Mouse (Mus musculus): Measurements from ENCODE around the gene Ang5. TPM values are rescaled to one million over a fixed set of nuclear protein-coding genes. Genes with fewer than 3 reads are reported as not detected.
"Not testable (repeated sequence)": the region's sequence is repeated elsewhere in the genome, so short reads cannot be mapped to it uniquely, and the experiment has no call there.

The Ang5 gene
- polyA plus RNA-seq (2015; fragmentation: Nextera tagmentation; extraction: Ambion mirVana), result not detected in 2 replicates

DNA sequence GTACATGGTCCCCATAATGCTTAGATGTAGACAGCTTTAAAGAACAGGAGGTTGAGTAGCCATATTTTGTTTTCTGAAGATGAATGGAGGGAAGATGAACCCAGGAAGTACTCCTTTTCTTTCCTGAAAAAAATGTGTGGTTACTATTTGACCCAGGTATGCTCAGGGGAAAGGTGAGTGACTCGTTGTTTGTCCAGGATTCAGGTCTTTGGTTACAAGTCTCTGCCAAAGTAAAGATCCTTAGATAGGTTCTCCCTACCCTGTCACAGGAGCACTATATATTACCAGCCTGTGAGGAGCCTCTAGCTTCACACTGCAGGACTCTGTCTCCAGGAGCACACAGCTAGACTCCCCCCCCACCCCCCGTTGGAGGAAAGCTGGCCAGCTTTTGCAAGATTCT is at the start of gene Ang5:
TSS of gene Ang5 (plus strand) at position 301 of the 400 bp plus-strand sequence.
- H3K4me1 ChIP-seq (ENCODE audit: control insufficient read depth, insufficient read depth, low read length); H3K36me3 ChIP-seq (ENCODE audit: control insufficient read depth, insufficient read depth, low read length): not testable (repeated sequence)

DNA sequence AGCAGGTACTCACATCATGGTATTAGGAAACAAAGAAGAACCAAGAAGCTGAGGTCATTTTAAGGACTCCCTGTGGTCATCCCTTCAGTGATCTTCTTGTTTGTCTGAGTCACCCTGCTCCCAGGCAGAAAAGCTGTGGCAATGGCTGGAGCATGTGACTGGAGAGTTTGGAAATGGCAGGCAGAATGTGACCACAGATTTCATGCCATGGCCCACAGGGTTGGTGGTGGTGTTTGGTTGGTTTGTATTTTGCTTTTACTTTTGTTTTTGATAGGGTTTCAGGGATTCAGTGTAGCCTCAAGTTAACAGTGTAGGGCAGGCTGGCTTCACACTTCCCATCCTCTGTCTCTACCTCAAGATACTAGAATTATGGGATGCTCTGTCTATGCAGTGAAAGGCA is 38.7 kb upstream of the Ang5 start:
- not testable (repeated sequence) for H3K9ac ChIP-seq (ENCODE audit: low read depth, low read length); ATAC-seq; H3K4me2 ChIP-seq (ENCODE audit: low read length); H3K9me3 ChIP-seq (replicated peaks; ENCODE audit: control insufficient read depth, low read length, poor library complexity, severe bottlenecking); H3K36me3 ChIP-seq (ENCODE audit: control insufficient read depth, insufficient read depth, low read length); H3K4me3 ChIP-seq (ENCODE audit: low read depth, low read length); H3K27me3 ChIP-seq (ENCODE audit: control insufficient read depth, insufficient read depth, low read depth, low read length); H3K4me1 ChIP-seq (ENCODE audit: control insufficient read depth, insufficient read depth, low read length); H3K27ac ChIP-seq (ENCODE audit: low read length)

More for the DNA sequence above, at the start of gene Ang5:
- not testable (repeated sequence) for H3K9ac ChIP-seq (ENCODE audit: low read depth, low read length); H3K4me3 ChIP-seq (ENCODE audit: low read depth, low read length); H3K27me3 ChIP-seq (ENCODE audit: control insufficient read depth, insufficient read depth, low read depth, low read length); H3K4me2 ChIP-seq (ENCODE audit: low read length); H3K9me3 ChIP-seq (replicated peaks; ENCODE audit: control insufficient read depth, low read length, poor library complexity, severe bottlenecking); H3K27ac ChIP-seq (ENCODE audit: low read length); ATAC-seq
- WGBS, result no CpG with 5 or more reads among the region's 2 CpGs

DNA sequence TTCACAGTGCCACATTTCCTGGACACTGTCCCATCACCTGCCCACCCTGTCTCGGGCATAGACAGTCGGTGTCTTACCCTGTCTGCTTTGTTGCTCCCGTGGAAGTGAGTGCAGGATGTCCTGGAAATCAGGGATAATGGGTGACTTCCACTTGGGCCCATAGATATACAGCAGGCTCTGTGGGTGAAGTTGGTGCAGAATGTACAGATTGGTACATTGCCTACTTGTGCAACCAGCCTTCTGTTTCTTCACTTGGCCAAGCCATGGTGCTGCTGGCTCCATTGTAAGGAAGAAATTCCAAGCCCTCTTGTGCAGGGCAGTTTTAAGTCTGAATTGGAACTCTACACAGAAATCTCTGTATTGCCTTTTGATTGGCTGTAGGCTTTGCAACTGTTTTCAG is 33.4 kb upstream of the Ang5 start, which contains the start of gene Ear10:
TSS of gene Ear10 (minus strand) at position 101 of the 400 bp plus-strand sequence.
- 87% methylated on average over 3 of the region's 3 CpGs for WGBS
- H3K4me1 ChIP-seq (ENCODE audit: control insufficient read depth, insufficient read depth, low read length); H3K36me3 ChIP-seq (ENCODE audit: control insufficient read depth, insufficient read depth, low read length); H3K9ac ChIP-seq (ENCODE audit: low read depth, low read length); ATAC-seq; H3K27ac ChIP-seq (ENCODE audit: low read length); H3K9me3 ChIP-seq (replicated peaks; ENCODE audit: control insufficient read depth, low read length, poor library complexity, severe bottlenecking); H3K4me3 ChIP-seq (ENCODE audit: low read depth, low read length); H3K4me2 ChIP-seq (ENCODE audit: low read length); H3K27me3 ChIP-seq (ENCODE audit: control insufficient read depth, insufficient read depth, low read depth, low read length): not testable (repeated sequence)

DNA sequence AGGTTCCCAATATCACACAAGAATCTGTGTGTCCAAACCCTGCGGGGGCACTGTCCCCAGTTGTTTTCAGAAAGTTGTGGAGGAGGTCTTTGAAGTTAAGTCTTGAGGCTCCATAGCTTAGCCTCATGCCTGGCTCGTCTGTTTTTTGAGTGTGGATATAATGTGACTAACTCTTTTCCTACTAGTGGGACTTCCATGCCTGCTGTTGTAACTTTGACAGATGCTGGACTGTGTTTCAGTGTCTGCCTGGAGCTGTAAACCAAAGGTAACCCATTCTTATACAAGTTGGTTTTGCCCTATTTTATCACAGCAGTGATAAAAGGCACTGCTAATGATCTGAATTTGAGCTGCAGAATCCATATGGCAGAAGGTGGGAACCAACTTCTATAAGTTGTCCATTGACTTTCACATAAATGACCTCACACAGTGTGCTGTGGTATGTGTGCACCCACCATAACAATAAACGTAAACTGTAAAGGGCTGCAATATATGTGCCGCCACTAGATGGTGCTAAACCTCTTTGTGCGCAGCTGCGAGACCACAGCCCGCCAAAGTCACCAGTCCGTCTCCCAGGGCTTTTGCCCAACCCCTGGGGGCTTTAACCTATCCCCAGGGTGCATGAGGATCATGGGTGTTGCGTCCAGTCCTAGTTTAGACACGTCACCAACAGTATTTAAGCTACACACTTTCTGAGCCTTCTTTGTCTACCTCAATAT is 32.0 kb upstream of the Ang5 start, which contains the start of gene Gm8113:
TSS of gene Gm8113 (plus strand) at position 703 of the 716 bp plus-strand sequence.
- Histone ChIP-seq H3K4me3 (ENCODE audit: low read depth, low read length) (peak within 1 kb of the TSS; percentile 48), H3K4me2 (ENCODE audit: low read length) (peak within 1 kb of the TSS; percentile 54), H3K27ac (ENCODE audit: low read length) (peak within 1 kb of the TSS; percentile 69), H3K9ac (ENCODE audit: low read depth, low read length) (peak within 1 kb of the TSS; percentile 35; the same call in 1 of the 2 replicates)
- H3K36me3 ChIP-seq (ENCODE audit: control insufficient read depth, insufficient read depth, low read length); H3K4me1 ChIP-seq (ENCODE audit: control insufficient read depth, insufficient read depth, low read length); H3K27me3 ChIP-seq (ENCODE audit: control insufficient read depth, insufficient read depth, low read depth, low read length); H3K9me3 ChIP-seq (replicated peaks; ENCODE audit: control insufficient read depth, low read length, poor library complexity, severe bottlenecking): not testable (repeated sequence)
- ATAC-seq, result peak; percentile 99
- 5% methylated on average over 10 of the region's 10 CpGs for WGBS

DNA sequence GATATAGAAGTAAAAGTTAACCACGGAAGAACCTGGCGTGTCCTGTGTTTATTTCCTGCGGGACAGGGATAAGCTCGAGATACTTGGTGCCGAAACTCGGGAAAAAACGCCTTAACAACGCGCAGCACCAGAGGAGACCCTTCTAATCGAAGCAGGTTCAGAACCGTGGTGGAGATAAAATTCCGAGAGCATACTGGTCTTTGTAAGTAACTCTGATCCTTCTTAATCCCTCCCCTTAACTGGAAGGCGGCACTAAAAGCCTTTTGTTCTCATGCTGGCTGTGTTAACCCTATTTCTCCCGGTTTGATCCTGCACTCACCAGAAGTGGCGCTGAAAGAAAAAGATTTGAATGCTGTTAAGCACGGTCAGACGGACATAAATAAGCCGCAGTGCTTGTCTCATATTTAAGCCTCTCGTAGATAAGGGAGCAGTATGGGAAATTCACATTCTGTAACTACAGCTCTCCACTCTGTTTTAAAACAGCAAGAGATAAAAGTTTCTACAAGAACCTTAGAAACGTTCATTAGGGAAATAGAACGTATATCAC is 31.4 kb upstream of the Ang5 start:
- not testable (repeated sequence) for H3K9me3 ChIP-seq (replicated peaks; ENCODE audit: control insufficient read depth, low read length, poor library complexity, severe bottlenecking); H3K4me1 ChIP-seq (ENCODE audit: control insufficient read depth, insufficient read depth, low read length); H3K27me3 ChIP-seq (ENCODE audit: control insufficient read depth, insufficient read depth, low read depth, low read length); H3K36me3 ChIP-seq (ENCODE audit: control insufficient read depth, insufficient read depth, low read length)
- Histone ChIP-seq H3K9ac (ENCODE audit: low read depth, low read length) (peak overlapping the region; percentile 35; the same call in 1 of the 2 replicates), H3K4me3 (ENCODE audit: low read depth, low read length) (peak overlapping the region; percentile 48), H3K27ac (ENCODE audit: low read length) (peak overlapping the region; percentile 69), H3K4me2 (ENCODE audit: low read length) (peak overlapping the region; percentile 54)
- ATAC-seq, result peak; percentile 94
- 5% methylated on average over 21 of the region's 21 CpGs for WGBS

DNA sequence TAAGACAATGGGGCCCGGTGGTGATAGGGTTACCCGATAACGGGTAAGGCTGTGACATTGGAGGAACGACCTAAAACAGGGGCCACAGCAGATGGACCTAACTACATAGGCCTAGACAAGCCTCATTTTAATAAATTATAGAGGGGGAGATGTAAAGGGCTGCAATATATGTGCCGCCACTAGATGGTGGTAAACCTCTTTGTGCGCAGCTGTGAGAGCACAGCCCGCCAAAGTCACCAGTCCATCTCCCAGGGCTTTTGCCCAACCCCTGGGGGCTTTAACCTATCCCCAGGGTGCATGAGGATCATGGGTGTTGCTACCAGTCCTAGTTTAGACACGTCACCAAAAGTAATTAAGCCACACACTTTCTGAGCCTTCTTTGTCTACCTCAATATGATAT is 23.9 kb upstream of the Ang5 start:
- 15% methylated on average over 8 of the region's 8 CpGs for WGBS
- not testable (repeated sequence) for ATAC-seq

DNA sequence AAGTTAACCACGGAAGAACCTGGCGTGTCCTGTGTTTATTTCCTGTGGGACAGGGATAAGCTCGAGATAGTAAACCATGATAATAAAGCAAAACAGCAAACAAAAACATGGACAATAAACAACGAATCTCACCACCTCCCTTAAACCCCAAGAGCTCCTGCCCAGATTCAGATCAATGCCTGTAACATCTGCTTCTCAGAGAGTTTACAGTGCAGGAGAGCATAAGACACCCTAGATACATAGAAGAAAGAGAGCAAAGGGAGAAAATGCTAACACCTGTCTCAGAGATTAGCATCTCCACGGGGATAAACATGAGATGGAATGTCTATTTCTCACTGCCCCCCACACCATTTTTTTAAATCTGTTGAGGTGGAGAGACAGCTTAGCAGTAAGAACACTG is 23.5 kb upstream of the Ang5 start:
- H3K9ac ChIP-seq (ENCODE audit: low read depth, low read length); ATAC-seq; H3K27ac ChIP-seq (ENCODE audit: low read length); H3K27me3 ChIP-seq (ENCODE audit: control insufficient read depth, insufficient read depth, low read depth, low read length); H3K4me1 ChIP-seq (ENCODE audit: control insufficient read depth, insufficient read depth, low read length); H3K9me3 ChIP-seq (replicated peaks; ENCODE audit: control insufficient read depth, low read length, poor library complexity, severe bottlenecking); H3K4me3 ChIP-seq (ENCODE audit: low read depth, low read length); H3K4me2 ChIP-seq (ENCODE audit: low read length); H3K36me3 ChIP-seq (ENCODE audit: control insufficient read depth, insufficient read depth, low read length): not testable (repeated sequence)
- 49% methylated on average over 5 of the region's 5 CpGs for WGBS

More for the DNA sequence above, 23.9 kb upstream of the Ang5 start:
- H3K4me3 ChIP-seq (ENCODE audit: low read depth, low read length); H3K9ac ChIP-seq (ENCODE audit: low read depth, low read length); H3K4me1 ChIP-seq (ENCODE audit: control insufficient read depth, insufficient read depth, low read length); H3K9me3 ChIP-seq (replicated peaks; ENCODE audit: control insufficient read depth, low read length, poor library complexity, severe bottlenecking); H3K27me3 ChIP-seq (ENCODE audit: control insufficient read depth, insufficient read depth, low read depth, low read length); H3K4me2 ChIP-seq (ENCODE audit: low read length); H3K27ac ChIP-seq (ENCODE audit: low read length); H3K36me3 ChIP-seq (ENCODE audit: control insufficient read depth, insufficient read depth, low read length): not testable (repeated sequence)

DNA sequence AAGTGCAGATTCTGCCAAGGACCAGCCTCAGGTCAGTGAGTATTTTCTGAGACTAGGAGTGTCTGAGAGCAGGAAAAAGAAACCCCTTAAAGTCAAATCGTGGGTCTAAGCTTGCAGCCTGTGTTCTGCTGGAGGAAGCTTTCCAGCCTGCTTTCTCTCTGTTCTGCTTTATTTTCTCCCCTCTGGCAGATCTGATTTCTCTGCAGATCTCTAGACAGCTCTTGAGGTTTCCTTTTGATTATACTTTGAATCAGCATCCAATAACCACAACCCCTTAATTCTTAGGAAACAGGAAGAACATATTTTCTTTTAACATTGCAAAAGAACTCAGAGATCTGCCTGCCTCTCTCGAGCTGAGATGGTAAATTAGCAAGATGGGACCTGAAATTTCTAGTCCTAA is 3.5 kb upstream of the Ang5 start:
- not testable (repeated sequence) for ATAC-seq; H3K9ac ChIP-seq (ENCODE audit: low read depth, low read length); H3K36me3 ChIP-seq (ENCODE audit: control insufficient read depth, insufficient read depth, low read length); H3K27me3 ChIP-seq (ENCODE audit: control insufficient read depth, insufficient read depth, low read depth, low read length); H3K27ac ChIP-seq (ENCODE audit: low read length); H3K4me1 ChIP-seq (ENCODE audit: control insufficient read depth, insufficient read depth, low read length); H3K4me2 ChIP-seq (ENCODE audit: low read length); H3K4me3 ChIP-seq (ENCODE audit: low read depth, low read length); H3K9me3 ChIP-seq (replicated peaks; ENCODE audit: control insufficient read depth, low read length, poor library complexity, severe bottlenecking)
- WGBS, result 48% methylated on average over 2 of the region's 2 CpGs

DNA sequence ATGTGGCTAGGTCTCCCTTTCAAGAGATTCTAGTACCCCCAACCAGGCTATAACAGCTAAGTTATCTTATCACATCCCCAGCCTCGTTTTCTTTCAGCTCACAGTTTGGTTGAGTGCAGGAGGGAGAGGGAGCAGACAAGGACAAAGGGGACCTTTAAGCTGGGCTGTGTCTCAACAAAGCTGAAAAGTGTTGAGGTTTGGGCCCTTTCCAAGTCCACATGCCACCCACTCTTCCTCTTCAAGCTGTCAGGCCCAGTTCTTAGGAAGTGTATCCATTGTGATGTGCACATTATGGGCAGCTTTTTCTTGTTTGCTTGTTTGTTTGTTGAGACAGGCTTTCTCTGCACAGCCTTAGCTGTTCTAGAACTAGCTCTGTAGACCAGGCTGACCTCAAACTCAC is 1.8 kb upstream of the Ang5 start:
- not testable (repeated sequence) for H3K9me3 ChIP-seq (replicated peaks; ENCODE audit: control insufficient read depth, low read length, poor library complexity, severe bottlenecking); H3K4me3 ChIP-seq (ENCODE audit: low read depth, low read length); H3K9ac ChIP-seq (ENCODE audit: low read depth, low read length); H3K36me3 ChIP-seq (ENCODE audit: control insufficient read depth, insufficient read depth, low read length); H3K27ac ChIP-seq (ENCODE audit: low read length); ATAC-seq; H3K4me1 ChIP-seq (ENCODE audit: control insufficient read depth, insufficient read depth, low read length); H3K4me2 ChIP-seq (ENCODE audit: low read length); H3K27me3 ChIP-seq (ENCODE audit: control insufficient read depth, insufficient read depth, low read depth, low read length)
- no CpG with 5 or more reads among the region's 1 CpGs for WGBS

Measured in midbrain, embryonic 16.5 days (tissue).